Mouse (Mus musculus): ENCODE measurements around the gene Slc35f4. TPM values are rescaled to one million over a fixed set of nuclear protein-coding genes. Genes with fewer than 3 reads are reported as not detected.

Gene Slc35f4
- polyA plus RNA-seq, 1 experiment from 2014 or later, result 0.22 TPM

GRCm38 (mm10) chr14:49305534-49306409 lies 220.1 kb downstream of the Slc35f4 start:
- Histone ChIP-seq H3K4me2 (no peak overlapping the region), H3K4me1 (replicated peaks; ENCODE audit: control insufficient read depth, insufficient read depth, low read length) (no peaks in the 10 kb centered on the region), H3K9ac (ENCODE audit: low read depth, low read length) (no peak overlapping the region), H3K27me3 (replicated peaks; ENCODE audit: control insufficient read depth, insufficient read depth, low read length) (no peaks in the 10 kb centered on the region), H3K9me3 (ENCODE audit: control insufficient read depth, low read length) (no peaks in the 10 kb centered on the region), H3K4me3 (ENCODE audit: low read depth, low read length) (no peak overlapping the region), H3K36me3 (ENCODE audit: control insufficient read depth, insufficient read depth, low read length) (no peaks in the 10 kb centered on the region), H3K27ac (ENCODE audit: low read depth, low read length) (no peak overlapping the region)
- 89% methylated on average over 9 of the region's 9 CpGs for WGBS
- no peak for ATAC-seq (replicated peaks; ENCODE audit: low FRiP score)
- no peak for DNase-seq (ENCODE audit: low spot score)

GRCm38 (mm10) chr14:49302271-49302857 lies 223.5 kb downstream of the Slc35f4 start:
- DNase-seq (ENCODE audit: low spot score) (no peak), ATAC-seq (replicated peaks; ENCODE audit: low FRiP score) (no peak)
- no peaks in the 10 kb centered on the region for H3K36me3 ChIP-seq (ENCODE audit: control insufficient read depth, insufficient read depth, low read length)
- no peaks in the 10 kb centered on the region for H3K4me1 ChIP-seq (replicated peaks; ENCODE audit: control insufficient read depth, insufficient read depth, low read length)
- H3K9ac ChIP-seq (ENCODE audit: low read depth, low read length), result no peak overlapping the region
- no peak overlapping the region for H3K27ac ChIP-seq (ENCODE audit: low read depth, low read length)
- H3K9me3 ChIP-seq (ENCODE audit: control insufficient read depth, low read length), result no peaks in the 10 kb centered on the region
- H3K27me3 ChIP-seq (replicated peaks; ENCODE audit: control insufficient read depth, insufficient read depth, low read length), result no peaks in the 10 kb centered on the region
- WGBS, result 90% methylated on average over 2 of the region's 2 CpGs
- no peak overlapping the region for H3K4me2 ChIP-seq
- no peak overlapping the region for H3K4me3 ChIP-seq (ENCODE audit: low read depth, low read length)

- WGBS, result 46% methylated on average over 8 of the region's 8 CpGs
Observed at GRCm38 (mm10) chr14:49300981-49301619, 224.7 kb downstream of the Slc35f4 start.

DNA sequence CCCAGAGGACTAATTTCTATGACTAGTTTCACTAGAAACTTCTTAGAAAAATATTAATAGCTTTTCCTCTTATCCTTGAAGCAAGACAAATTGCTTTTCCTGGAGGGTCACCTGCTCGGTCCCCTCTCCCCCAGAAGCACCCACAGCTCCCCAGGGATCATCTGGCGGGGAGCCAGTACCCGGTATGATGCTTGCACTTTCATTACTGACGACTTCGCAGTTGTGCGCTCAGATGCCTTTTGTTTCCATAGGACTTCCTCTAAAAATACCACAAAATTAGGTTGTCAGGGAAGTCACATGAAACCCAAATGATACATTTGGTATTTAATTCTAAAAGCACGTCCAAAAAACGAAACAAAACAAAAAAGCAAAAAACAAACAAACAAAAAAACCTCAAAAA lies 225.5 kb downstream of the Slc35f4 start:
- Histone ChIP-seq H3K4me2 (no peak overlapping the region), H3K9me3 (ENCODE audit: control insufficient read depth, low read length) (no peaks in the 10 kb centered on the region), H3K27ac (ENCODE audit: low read depth, low read length) (no peak overlapping the region), H3K4me1 (replicated peaks; ENCODE audit: control insufficient read depth, insufficient read depth, low read length) (no peaks in the 10 kb centered on the region), H3K9ac (ENCODE audit: low read depth, low read length) (no peak overlapping the region), H3K36me3 (ENCODE audit: control insufficient read depth, insufficient read depth, low read length) (no peaks in the 10 kb centered on the region), H3K4me3 (ENCODE audit: low read depth, low read length) (no peak overlapping the region), H3K27me3 (replicated peaks; ENCODE audit: control insufficient read depth, insufficient read depth, low read length) (no peaks in the 10 kb centered on the region)
- no peak for ATAC-seq (replicated peaks; ENCODE audit: low FRiP score)
- no peak for DNase-seq (ENCODE audit: low spot score)
- 69% methylated on average over 8 of the region's 8 CpGs for WGBS

More at GRCm38 (mm10) chr14:49300981-49301619, 224.7 kb downstream of the Slc35f4 start:
- H3K4me2 ChIP-seq, result no peak overlapping the region
- ATAC-seq (replicated peaks; ENCODE audit: low FRiP score) (no peak), DNase-seq (ENCODE audit: low spot score) (no peak)
- H3K27ac ChIP-seq (ENCODE audit: low read depth, low read length), result no peak overlapping the region
- no peaks in the 10 kb centered on the region for H3K27me3 ChIP-seq (replicated peaks; ENCODE audit: control insufficient read depth, insufficient read depth, low read length)
- no peaks in the 10 kb centered on the region for H3K36me3 ChIP-seq (ENCODE audit: control insufficient read depth, insufficient read depth, low read length)
- H3K4me3 ChIP-seq (ENCODE audit: low read depth, low read length), result no peak overlapping the region
- H3K9me3 ChIP-seq (ENCODE audit: control insufficient read depth, low read length), result no peaks in the 10 kb centered on the region
- no peak overlapping the region for H3K9ac ChIP-seq (ENCODE audit: low read depth, low read length)
- H3K4me1 ChIP-seq (replicated peaks; ENCODE audit: control insufficient read depth, insufficient read depth, low read length), result no peaks in the 10 kb centered on the region

GRCm38 (mm10) chr14:49293802-49294449 lies 231.9 kb downstream of the Slc35f4 start:
- DNase-seq (ENCODE audit: low spot score) (no peak), ATAC-seq (replicated peaks; ENCODE audit: low FRiP score) (no peak)
- no peaks in the 10 kb centered on the region for H3K27me3 ChIP-seq (replicated peaks; ENCODE audit: control insufficient read depth, insufficient read depth, low read length)
- no peak overlapping the region for H3K4me2 ChIP-seq
- no peaks in the 10 kb centered on the region for H3K36me3 ChIP-seq (ENCODE audit: control insufficient read depth, insufficient read depth, low read length)
- WGBS, result 43% methylated on average over 4 of the region's 4 CpGs
- no peaks in the 10 kb centered on the region for H3K4me1 ChIP-seq (replicated peaks; ENCODE audit: control insufficient read depth, insufficient read depth, low read length)
- no peak overlapping the region for H3K4me3 ChIP-seq (ENCODE audit: low read depth, low read length)
- H3K9ac ChIP-seq (ENCODE audit: low read depth, low read length), result no peak overlapping the region
- no peaks in the 10 kb centered on the region for H3K9me3 ChIP-seq (ENCODE audit: control insufficient read depth, low read length)
- no peak overlapping the region for H3K27ac ChIP-seq (ENCODE audit: low read depth, low read length)

- no peak for DNase-seq (ENCODE audit: low spot score)
- WGBS, result 78% methylated on average over 3 of the region's 3 CpGs
- Histone ChIP-seq H3K4me3 (ENCODE audit: low read depth, low read length) (no peak overlapping the region), H3K9me3 (ENCODE audit: control insufficient read depth, low read length) (no peaks in the 10 kb centered on the region), H3K9ac (ENCODE audit: low read depth, low read length) (no peak overlapping the region), H3K36me3 (ENCODE audit: control insufficient read depth, insufficient read depth, low read length) (no peaks in the 10 kb centered on the region), H3K4me1 (replicated peaks; ENCODE audit: control insufficient read depth, insufficient read depth, low read length) (no peaks in the 10 kb centered on the region), H3K27me3 (replicated peaks; ENCODE audit: control insufficient read depth, insufficient read depth, low read length) (no peaks in the 10 kb centered on the region), H3K4me2 (no peak overlapping the region), H3K27ac (ENCODE audit: low read depth, low read length) (no peak overlapping the region)
- ATAC-seq (replicated peaks; ENCODE audit: low FRiP score), result no peak
Observed at GRCm38 (mm10) chr14:49290029-49290745, 235.7 kb downstream of the Slc35f4 start.

DNA sequence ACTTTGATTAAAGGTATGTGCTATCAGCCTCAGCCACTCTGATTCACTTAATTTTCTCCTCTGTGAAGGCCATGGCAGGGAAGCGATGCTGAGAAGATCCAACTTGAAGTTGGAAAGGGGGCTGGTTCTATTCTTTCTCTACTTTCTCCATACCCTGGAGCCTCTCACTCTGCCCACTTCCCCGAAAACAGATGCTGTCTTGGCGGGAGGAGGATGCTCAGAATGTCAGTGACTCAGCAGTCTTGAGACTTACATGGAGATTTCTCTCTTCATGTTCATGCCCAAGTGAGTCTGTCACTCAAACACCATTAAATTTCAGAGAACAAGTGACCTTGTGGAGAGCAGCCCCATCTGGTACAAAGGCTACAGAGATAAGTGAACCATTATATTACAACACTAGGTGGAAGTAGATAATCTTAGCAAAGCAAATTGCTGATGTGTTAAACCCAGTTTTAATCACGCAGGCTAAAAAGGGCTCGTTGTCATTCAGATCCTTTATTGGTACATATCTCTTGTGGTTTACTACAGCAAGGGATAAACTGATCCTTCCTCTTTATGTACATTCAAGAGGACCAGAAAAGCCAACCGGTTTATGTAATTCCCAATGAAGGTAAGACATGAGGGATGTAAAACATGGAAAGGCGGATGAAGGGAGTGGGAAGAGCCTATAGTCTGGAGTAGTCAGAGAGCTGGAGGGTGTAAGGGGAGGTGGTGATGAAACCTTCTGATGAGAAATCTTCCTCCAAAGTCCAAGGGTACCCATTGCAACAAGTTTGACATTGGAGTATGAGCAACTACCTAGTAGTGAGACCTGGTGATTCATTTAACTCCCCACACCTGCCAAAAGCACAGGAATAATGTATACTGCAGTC lies 241.8 kb downstream of the Slc35f4 start:
- ATAC-seq (replicated peaks; ENCODE audit: low FRiP score), result no peak
- Histone ChIP-seq H3K4me2 (no peak overlapping the region), H3K9me3 (ENCODE audit: control insufficient read depth, low read length) (no peaks in the 10 kb centered on the region), H3K4me3 (ENCODE audit: low read depth, low read length) (no peak overlapping the region), H3K9ac (ENCODE audit: low read depth, low read length) (no peak overlapping the region), H3K27ac (ENCODE audit: low read depth, low read length) (no peak overlapping the region), H3K36me3 (ENCODE audit: control insufficient read depth, insufficient read depth, low read length) (no peaks in the 10 kb centered on the region), H3K4me1 (replicated peaks; ENCODE audit: control insufficient read depth, insufficient read depth, low read length) (no peaks in the 10 kb centered on the region), H3K27me3 (replicated peaks; ENCODE audit: control insufficient read depth, insufficient read depth, low read length) (no peaks in the 10 kb centered on the region)
- 74% methylated on average over 7 of the region's 7 CpGs for WGBS
- no peak for DNase-seq (ENCODE audit: low spot score)
